Mouse (Mus musculus) midbrain, embryonic 11.5 days (tissue): ENCODE results near the gene Hoxa6. TPM values are rescaled to one million over a fixed set of nuclear protein-coding genes. Genes with fewer than 3 reads are reported as not detected.

ENCODE experiments used
- ATAC-seq: fragments of 200-750 bp; cut with Nextera tagmentation; 2 replicates; pipeline ENCODE4 v1.8.0; 2017; ENCODE audit warnings: moderate TSS enrichment, moderate library complexity; ENCODE audit not compliant: low FRiP score
- DNase-seq: peaks from one replicate; pipeline ENCODE4 v3.0.0; 2015; ENCODE audit warnings: low spot score; ENCODE audit errors: missing footprints
- H3K27ac ChIP-seq: fragments of 300-500 bp; sonication (generic); 2 replicates; pipeline ENCODE4 v1.5.1; 2014; ENCODE audit warnings: low read depth, low read length
- H3K27me3 ChIP-seq: fragments of 300-500 bp; sonication (generic); 2 replicates; pipeline ENCODE4 v1.6.1; 2014; ENCODE audit warnings: mild to moderate bottlenecking, low read length, moderate library complexity, mixed read lengths; ENCODE audit not compliant: control insufficient read depth, insufficient read depth
- H3K36me3 ChIP-seq: fragments of 300-500 bp; sonication (generic); 2 replicates; pipeline ENCODE4 v1.6.1; 2014; ENCODE audit warnings: mild to moderate bottlenecking, low read length, moderate library complexity, mixed read lengths; ENCODE audit not compliant: control insufficient read depth, insufficient read depth
- H3K4me1 ChIP-seq: fragments of 300-500 bp; sonication (generic); 2 replicates; pipeline ENCODE4 v1.6.1; 2014; ENCODE audit warnings: low read length; ENCODE audit not compliant: control insufficient read depth, insufficient read depth
- H3K4me2 ChIP-seq: fragments of 300-500 bp; sonication (generic); 2 replicates; pipeline ENCODE4 v1.6.1; 2014; ENCODE audit warnings: mild to moderate bottlenecking, moderate library complexity
- H3K4me3 ChIP-seq: fragments of 300-500 bp; sonication (generic); 2 replicates; pipeline ENCODE4 v1.5.1; 2014; ENCODE audit warnings: low read depth, low read length
- H3K9ac ChIP-seq: fragments of 300-500 bp; sonication (generic); 2 replicates; pipeline ENCODE4 v1.6.1; 2014; ENCODE audit warnings: low read length
- H3K9me3 ChIP-seq: fragments of 300-500 bp; sonication (generic); 2 replicates; pipeline ENCODE4 v1.6.1; 2016; ENCODE audit warnings: low read length; ENCODE audit not compliant: control insufficient read depth
- WGBS: fragments of 180-500 bp; shearing (Covaris S2); extraction: QIAGEN DNeasy Blood & Tissue Kit; methylation state at CpG from one replicate; pipeline ENCODE4 v1.1.7; 2014; 5-methylcytosine and 5-hydroxymethylcytosine counted together
- polyA plus RNA-seq: library from polyadenylated mRNA; unstranded; fragments of >200 nt; fragmentation: Nextera tagmentation; extraction: Ambion mirVana; gene quantifications from 2 replicates; pipeline ENCODE4 v1.2.1, GENCODE M21; 2014

The Hoxa6 gene
- polyA plus RNA-seq, 1 experiment from 2014 or later = not detected

DNA sequence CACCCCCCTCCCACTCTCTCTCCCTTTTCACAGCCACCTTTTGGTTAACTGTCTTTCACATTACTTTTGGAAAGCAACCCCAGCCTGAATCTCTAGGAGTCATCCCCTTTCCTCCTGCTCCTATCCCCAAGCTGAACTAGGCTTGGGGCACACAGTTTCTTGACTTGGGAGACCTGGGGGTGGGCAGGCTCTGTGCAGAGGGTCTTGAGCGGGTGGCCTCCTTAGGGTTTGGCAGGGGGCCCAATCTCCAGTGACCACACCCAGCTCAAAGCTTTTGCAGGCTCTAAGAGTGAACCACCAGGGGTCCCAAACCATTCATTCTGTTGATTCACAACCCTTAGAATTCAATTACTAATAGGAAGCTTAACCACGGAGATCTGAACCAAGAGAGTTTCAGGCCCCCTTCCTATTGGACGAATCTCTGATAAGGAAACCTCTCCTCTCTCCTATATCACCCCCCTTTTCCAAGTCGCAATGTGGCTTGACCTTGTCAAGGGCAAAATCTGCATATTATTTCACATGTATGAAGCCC lies 34.3 kb upstream of the Hoxa6 start:
- DNase-seq = no peak
- Histone ChIP-seq H3K9ac (no peak overlapping the region), H3K27me3 (peaks cover 98% of the 10 kb centered on the region)

DNA sequence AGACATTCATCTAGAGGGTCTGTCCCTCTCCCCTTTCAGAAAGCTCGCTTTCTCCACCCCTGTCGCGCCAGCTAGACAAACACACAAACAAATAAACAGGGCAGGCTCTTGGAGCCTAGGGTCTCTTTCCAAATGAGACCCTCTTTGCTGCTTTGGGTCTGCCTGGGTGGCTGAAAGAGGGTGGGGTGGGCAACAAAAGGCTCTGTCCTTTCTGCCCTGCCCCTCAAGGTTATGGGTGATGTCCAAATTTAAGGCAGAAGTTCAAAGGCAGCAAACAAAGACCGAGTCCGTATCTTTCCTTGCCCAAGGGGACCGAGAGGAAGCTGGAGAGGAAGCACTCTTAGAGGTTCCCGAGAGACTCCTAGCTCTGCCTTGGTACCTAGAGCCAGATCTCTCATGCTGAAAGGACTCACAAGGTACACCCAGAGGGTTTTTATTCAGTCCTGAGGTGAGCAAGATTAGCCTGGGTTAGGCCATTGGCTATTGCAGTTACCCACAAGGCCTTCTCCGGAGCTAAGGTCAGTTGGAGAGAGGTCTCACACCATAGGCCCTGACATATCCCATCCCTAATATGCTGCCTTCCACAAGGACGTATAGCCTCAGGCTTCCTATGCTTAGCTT lies 32.6 kb upstream of the Hoxa6 start:
- no peak overlapping the region for H3K4me3 ChIP-seq
- H3K4me2 ChIP-seq = no peak overlapping the region
- H3K9ac ChIP-seq = no peak overlapping the region
- 6% methylated on average over 9 of the region's 9 CpGs for WGBS
- no peak overlapping the region for H3K27ac ChIP-seq
- peaks cover 98% of the 10 kb centered on the region for H3K27me3 ChIP-seq
- no peaks in the 10 kb centered on the region for H3K9me3 ChIP-seq
- no peaks in the 10 kb centered on the region for H3K4me1 ChIP-seq
- ATAC-seq (no peak), DNase-seq (no peak)
- H3K36me3 ChIP-seq = no peaks in the 10 kb centered on the region

More for the DNA sequence above, 34.3 kb upstream of the Hoxa6 start:
- 3% methylated on average over 4 of the region's 4 CpGs for WGBS
- Histone ChIP-seq H3K4me1 (no peaks in the 10 kb centered on the region), H3K4me2 (no peak overlapping the region), H3K9me3 (no peaks in the 10 kb centered on the region), H3K36me3 (no peaks in the 10 kb centered on the region), H3K4me3 (no peak overlapping the region), H3K27ac (no peak overlapping the region)
- no peak for ATAC-seq

DNA sequence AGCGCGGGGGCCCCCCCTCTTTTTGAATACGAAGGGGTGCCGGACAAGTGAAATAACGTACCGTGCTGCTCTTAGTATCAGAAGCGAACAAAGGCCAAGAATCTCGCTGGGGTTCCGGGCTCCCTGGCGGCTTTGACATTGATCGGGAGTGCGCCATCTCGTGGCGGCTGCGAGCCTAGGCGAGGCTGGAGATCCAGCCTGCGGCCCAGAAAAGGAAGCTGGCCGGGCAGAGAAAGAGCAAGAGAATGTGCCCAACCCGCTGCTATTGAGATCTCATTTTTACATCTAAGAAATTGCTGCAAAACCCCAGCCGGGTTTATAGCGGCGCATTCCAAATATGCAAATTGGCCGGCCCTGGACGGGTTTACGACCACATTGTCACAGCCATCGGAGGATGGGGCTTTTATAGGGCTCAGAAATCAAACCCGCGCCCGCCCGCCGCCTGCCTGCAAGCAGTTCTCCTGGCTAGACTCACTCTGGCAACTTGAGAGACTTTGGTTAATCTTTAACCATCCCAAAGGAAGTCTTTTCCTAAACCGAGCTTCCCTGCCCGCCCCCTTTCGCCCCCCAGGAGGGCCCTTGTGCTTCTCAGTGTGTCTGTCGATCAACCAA lies 32.0 kb upstream of the Hoxa6 start, which contains the start of gene Hoxa10:
Gene Hoxa10, minus strand, starts transcription at position 466 of the 612 bp plus-strand sequence.
- no peak within 1 kb of the TSS for H3K9ac ChIP-seq
- WGBS = under 1% methylated on average over 35 of the region's 35 CpGs
- no peaks in the 10 kb centered on the region for H3K9me3 ChIP-seq
- H3K4me2 ChIP-seq = no peak within 1 kb of the TSS
- no peak within 1 kb of the TSS for H3K27ac ChIP-seq
- no peaks in the 10 kb centered on the region for H3K4me1 ChIP-seq
- H3K36me3 ChIP-seq = no peaks in the 10 kb centered on the region
- H3K4me3 ChIP-seq = no peak within 1 kb of the TSS
- ATAC-seq = 0 out of 2 replicates have a peak, but pooled peaks have one; percentile 57
- H3K27me3 ChIP-seq = peaks cover 98% of the 10 kb centered on the region
- DNase-seq = peak; percentile 99

GRCm38 (mm10) chr6:52239625-52240388 lies 31.3 kb upstream of the Hoxa6 start:
- ATAC-seq (no peak), DNase-seq (no peak)

DNA sequence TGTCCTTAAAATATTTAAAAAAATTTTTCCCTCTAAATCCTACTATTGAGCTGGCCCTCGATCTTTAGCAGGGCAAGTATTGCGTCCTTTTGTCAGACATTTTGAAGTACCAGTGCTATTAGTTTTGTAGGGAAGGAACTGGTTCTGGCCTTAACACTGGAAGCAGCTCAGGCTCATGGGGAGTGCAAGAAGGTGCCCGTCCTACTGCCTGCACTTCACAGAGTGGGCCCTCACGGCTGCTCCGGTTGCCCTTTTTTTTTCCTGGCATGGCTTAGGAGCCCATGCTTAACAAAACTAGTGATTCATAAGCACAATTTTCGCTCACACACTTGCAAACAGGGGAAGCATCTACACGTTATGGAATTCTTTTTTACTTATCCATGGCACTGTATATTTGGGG lies 30.5 kb upstream of the Hoxa6 start:
- Histone ChIP-seq H3K4me3 (no peak overlapping the region), H3K9ac (no peak overlapping the region), H3K4me2 (no peak overlapping the region), H3K27me3 (peaks cover 99% of the 10 kb centered on the region), H3K27ac (no peak overlapping the region), H3K36me3 (no peaks in the 10 kb centered on the region), H3K4me1 (no peaks in the 10 kb centered on the region; the same call in 1 of the 2 replicates), H3K9me3 (no peaks in the 10 kb centered on the region)
- DNase-seq (no peak), ATAC-seq (no peak)
- WGBS = under 1% methylated on average over 7 of the region's 7 CpGs

More at GRCm38 (mm10) chr6:52239625-52240388, 31.3 kb upstream of the Hoxa6 start:
- Histone ChIP-seq H3K9me3 (no peaks in the 10 kb centered on the region), H3K4me3 (no peak overlapping the region), H3K36me3 (no peaks in the 10 kb centered on the region), H3K27ac (no peak overlapping the region), H3K4me2 (no peak overlapping the region), H3K9ac (no peak overlapping the region), H3K27me3 (peaks cover 98% of the 10 kb centered on the region), H3K4me1 (no peaks in the 10 kb centered on the region)
- whole genome bisulfite sequencing = 3% methylated on average over 30 of the region's 30 CpGs

GRCm38 (mm10) chr6:52238155-52238545 lies 29.6 kb upstream of the Hoxa6 start:
- no peak for ATAC-seq
- no peaks in the 10 kb centered on the region for H3K36me3 ChIP-seq
- no peaks in the 10 kb centered on the region for H3K9me3 ChIP-seq
- no peak overlapping the region for H3K4me2 ChIP-seq
- H3K4me1 ChIP-seq = no peaks in the 10 kb centered on the region; the same call in 1 of the 2 replicates
- no peak overlapping the region for H3K9ac ChIP-seq
- H3K27me3 ChIP-seq = peaks cover 99% of the 10 kb centered on the region
- WGBS = 2% methylated on average over 7 of the region's 7 CpGs
- no peak for DNase-seq
- no peak overlapping the region for H3K27ac ChIP-seq
- no peak overlapping the region for H3K4me3 ChIP-seq

- no peak overlapping the region for H3K9ac ChIP-seq
- DNase-seq = no peak
- no peak overlapping the region for H3K4me2 ChIP-seq
Measured at GRCm38 (mm10) chr6:52237346-52238154, 29.0 kb upstream of the Hoxa6 start.

DNA sequence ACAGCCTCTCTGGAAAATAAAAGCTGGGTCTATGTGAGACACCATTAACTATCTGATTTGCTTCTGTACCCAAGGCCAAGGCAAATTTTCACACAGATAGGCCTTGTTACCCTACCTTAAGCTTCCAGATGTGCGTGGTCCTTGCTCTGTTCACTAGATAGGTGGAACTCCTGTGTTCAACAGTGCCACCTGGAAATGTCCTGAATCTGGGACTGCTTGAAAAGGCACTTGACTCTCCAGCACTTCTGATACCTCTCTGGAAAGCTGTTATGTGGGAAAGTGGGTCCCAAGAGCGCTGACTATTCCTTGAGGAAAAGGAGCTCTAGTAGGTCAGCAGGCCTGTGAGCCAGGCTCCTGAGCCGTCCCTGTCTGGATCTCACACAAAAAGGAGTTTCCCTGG lies 28.3 kb upstream of the Hoxa6 start:
- no peak overlapping the region for H3K27ac ChIP-seq
- H3K9ac ChIP-seq = no peak overlapping the region
- no peak overlapping the region for H3K4me3 ChIP-seq
- DNase-seq = no peak
- WGBS = 12% methylated on average over 3 of the region's 3 CpGs
- H3K4me1 ChIP-seq = no peaks in the 10 kb centered on the region; the same call in 1 of the 2 replicates
- H3K36me3 ChIP-seq = no peaks in the 10 kb centered on the region
- H3K4me2 ChIP-seq = no peak overlapping the region
- peaks cover 99% of the 10 kb centered on the region for H3K27me3 ChIP-seq
- no peaks in the 10 kb centered on the region for H3K9me3 ChIP-seq
- ATAC-seq = no peak

More at GRCm38 (mm10) chr6:52237346-52238154, 29.0 kb upstream of the Hoxa6 start:
- peaks cover 99% of the 10 kb centered on the region for H3K27me3 ChIP-seq
- H3K9me3 ChIP-seq = no peaks in the 10 kb centered on the region
- 8% methylated on average over 10 of the region's 10 CpGs for WGBS
- no peak for ATAC-seq
- no peaks in the 10 kb centered on the region; the same call in 1 of the 2 replicates for H3K4me1 ChIP-seq
- no peaks in the 10 kb centered on the region for H3K36me3 ChIP-seq
- H3K27ac ChIP-seq = no peak overlapping the region
- H3K4me3 ChIP-seq = no peak overlapping the region
